19 mouse cellular contexts compared by ENCODE assay signal in genomic region chr8:47036501-47036900, GRCm38 (mm10). TPM values are rescaled to one million over a fixed set of nuclear protein-coding genes. Genes with fewer than 3 reads are reported as not detected.
"Had no signal": no experiment of that assay in that cellular context is flagged by ENCODE, and none has a peak within 500 bp of the region (broad histone marks: within the 10 kb centered on the region; RNA-seq: fewer than 3 reads in every experiment).

No protein-coding gene starts in this region.

- H3K4me2 ChIP-seq: kidney, embryonic 15.5 days; liver, embryonic 13.5 days; lung, embryonic 14.5 days; midbrain, embryonic 12.5 days; midbrain, embryonic 15.5 days; neural tube, embryonic 13.5 days had no signal

- DNase-seq: kidney, adult 2 months; kidney, postnatal 14 days; kidney, postnatal 4 days; liver; liver, embryonic 13.5 days; lung, embryonic 14.5 days; retina, postnatal 1 day; thymus, adult 18-20 months; thymus, postnatal 36 days had no signal

- H3K4me1 ChIP-seq: kidney, embryonic 15.5 days; liver, embryonic 13.5 days; midbrain, embryonic 12.5 days; midbrain, embryonic 15.5 days; neural tube, embryonic 13.5 days had no signal

- H3K9ac ChIP-seq: kidney, embryonic 15.5 days; liver, embryonic 13.5 days; lung, embryonic 14.5 days; midbrain, embryonic 12.5 days; midbrain, embryonic 15.5 days; neural tube, embryonic 13.5 days had no signal

- H3K9me3 ChIP-seq: liver, embryonic 13.5 days; midbrain, embryonic 12.5 days; midbrain, embryonic 15.5 days had no signal

- H3K27me3 ChIP-seq: kidney, embryonic 15.5 days; liver, embryonic 13.5 days; midbrain, embryonic 12.5 days; midbrain, embryonic 15.5 days; neural tube, embryonic 13.5 days had no signal

- H3K36me3 ChIP-seq: kidney, embryonic 15.5 days; liver, embryonic 13.5 days; midbrain, embryonic 12.5 days; midbrain, embryonic 15.5 days; neural tube, embryonic 13.5 days had no signal

- H3K27ac ChIP-seq: liver, embryonic 13.5 days; macrophage; midbrain, embryonic 12.5 days; midbrain, embryonic 15.5 days; neural tube, embryonic 13.5 days; stomach, postnatal 0 days had no signal

- H3K4me3 ChIP-seq: kidney, embryonic 15.5 days; liver, embryonic 13.5 days; midbrain, embryonic 12.5 days; midbrain, embryonic 15.5 days; neural tube, embryonic 13.5 days had no signal

- ATAC-seq: intestine, postnatal 0 days; lung, postnatal 0 days; midbrain, embryonic 15.5 days had no signal

RNA-seq across cellular contexts. Expression of gene Enpp6, which starts 49.8 kb away (rescaled TPM):
- total RNA-seq: megakaryocyte, adult 5-6 weeks; neutrophil, adult 5-6 weeks had no signal
- polyA plus RNA-seq: midbrain, embryonic 15.5 days had no signal
